In genomic region chr10:58254635-58255175, GRCm38 (mm10) we compare ENCODE assay signal across 8 mouse cellular contexts. TPM values are rescaled to one million over a fixed set of nuclear protein-coding genes. Genes with fewer than 3 reads are reported as not detected.
DNase-seq lines count a peak whose midpoint lies in the region; ATAC-seq and TF ChIP-seq lines count a peak whose summit lies in the region.

No protein-coding gene starts in this region.

- TF ChIP-seq CTCF in kidney, adult 2 months (conservative IDR thresholded peaks at IDR 0.05; ENCODE audit: insufficient read depth, insufficient read length, low read depth, low read length), result no peak

- peak; percentile 53 for ATAC-seq in forebrain, embryonic 15.5 days (replicated peaks)
- no peak for ATAC-seq in liver, embryonic 15.5 days (ENCODE audit: insufficient read depth)

- no peaks in the 10 kb centered on the region for H3K9me3 ChIP-seq in forebrain, embryonic 15.5 days
- no peaks in the 10 kb centered on the region for H3K9me3 ChIP-seq in liver, embryonic 15.5 days (replicated peaks)

- H3K4me1 ChIP-seq in kidney, adult 2 months (ENCODE audit: control insufficient read depth, insufficient read depth, low read length), result peaks cover 3% of the 10 kb centered on the region; the same call in 1 of the 2 replicates
- peaks cover 14% of the 10 kb centered on the region for H3K4me1 ChIP-seq in forebrain, embryonic 15.5 days
- H3K4me1 ChIP-seq in liver, embryonic 15.5 days (replicated peaks), result peaks cover 23% of the 10 kb centered on the region

- peak overlapping the region; percentile 75 for H3K9ac ChIP-seq in forebrain, embryonic 15.5 days (replicated peaks)
- peak overlapping the region; percentile 85 for H3K9ac ChIP-seq in liver, embryonic 15.5 days

- no peaks in the 10 kb centered on the region for H3K27me3 ChIP-seq in kidney, adult 2 months (replicated peaks; ENCODE audit: control insufficient read depth, insufficient read depth, low read length)
- no peaks in the 10 kb centered on the region for H3K27me3 ChIP-seq in forebrain, embryonic 15.5 days
- no peaks in the 10 kb centered on the region for H3K27me3 ChIP-seq in liver, embryonic 15.5 days

- no peaks in the 10 kb centered on the region; the same call in 1 of the 2 replicates for H3K36me3 ChIP-seq in kidney, adult 2 months (ENCODE audit: control insufficient read depth, insufficient read depth, low read length)
- peaks cover 11% of the 10 kb centered on the region for H3K36me3 ChIP-seq in forebrain, embryonic 15.5 days
- H3K36me3 ChIP-seq in liver, embryonic 15.5 days (replicated peaks), result peaks cover 11% of the 10 kb centered on the region; the same call in 1 of the 2 replicates

- TF ChIP-seq POLR2A in kidney, adult 2 months (IDR thresholded peaks at IDR 0.05; ENCODE audit: low read depth, low read length), result no peak

- no peak overlapping the region for H3K27ac ChIP-seq in kidney, adult 2 months (ENCODE audit: insufficient read depth, low read depth, low read length)
- no peak overlapping the region for H3K27ac ChIP-seq in forebrain, embryonic 15.5 days (replicated peaks)
- no peak overlapping the region for H3K27ac ChIP-seq in liver, embryonic 15.5 days (replicated peaks)

- peak; percentile 13 for DNase-seq in kidney, adult 2 months
- DNase-seq in kidney, postnatal 10 days, result no peak
- peak; percentile 24 for DNase-seq in R1 (ENCODE audit: low read depth, low spot score)
- no peak for DNase-seq in layer of hippocampus, adult 11-12 months (ENCODE audit: low spot score)
- DNase-seq in ovary, postnatal 14 days (ENCODE audit: low spot score), result no peak
- DNase-seq in urinary bladder, postnatal 25 days (ENCODE audit: low spot score), result no peak

- H3K4me3 ChIP-seq in kidney, adult 2 months (ENCODE audit: insufficient read depth, low read depth, low read length), result peak overlapping the region; percentile 86
- peak overlapping the region; percentile 81 for H3K4me3 ChIP-seq in forebrain, embryonic 15.5 days
- peak overlapping the region; percentile 79 for H3K4me3 ChIP-seq in liver, embryonic 15.5 days (replicated peaks)

- peak overlapping the region; percentile 46 for H3K4me2 ChIP-seq in forebrain, embryonic 15.5 days (replicated peaks)
- H3K4me2 ChIP-seq in liver, embryonic 15.5 days, result peak overlapping the region; percentile 84

- 22% methylated on average over 6 of the region's 6 CpGs for WGBS in kidney, adult 2 months
- 28% methylated on average over 6 of the region's 6 CpGs for WGBS in forebrain, embryonic 15.5 days
- WGBS in liver, embryonic 15.5 days (ENCODE audit: insufficient replicate concordance), result 22% methylated on average over 6 of the region's 6 CpGs

RNA-seq across cellular contexts. Expression of gene Gcc2, which starts 0.6 kb away (rescaled TPM):
- 11.3 and 13.0 TPM in 2 replicates for polyA plus RNA-seq in kidney, adult 2 months (2012; rRNA removed)
- polyA plus RNA-seq in forebrain, embryonic 15.5 days (2015; fragmentation: Nextera tagmentation; extraction: Ambion mirVana), result 84.1 and 86.0 TPM in 2 replicates
- 15.3 and 18.8 TPM in 2 replicates for polyA plus RNA-seq in liver, embryonic 15.5 days (2015; fragmentation: Nextera tagmentation; extraction: Ambion mirVana)

RNA-seq across cellular contexts. Expression of gene Gm4981, which starts 18.2 kb away (rescaled TPM):
- not detected in 2 replicates for polyA plus RNA-seq in kidney, adult 2 months (2012; rRNA removed)
- not detected in 2 replicates for polyA plus RNA-seq in forebrain, embryonic 15.5 days (2015; fragmentation: Nextera tagmentation; extraction: Ambion mirVana)
- not detected in 2 replicates for polyA plus RNA-seq in liver, embryonic 15.5 days (2015; fragmentation: Nextera tagmentation; extraction: Ambion mirVana)

RNA-seq across cellular contexts. Expression of gene Duxf3, which starts 22.2 kb away (rescaled TPM):
- polyA plus RNA-seq in kidney, adult 2 months (2012; rRNA removed), result not detected in 2 replicates
- polyA plus RNA-seq in forebrain, embryonic 15.5 days (2015; fragmentation: Nextera tagmentation; extraction: Ambion mirVana), result not detected in 2 replicates
- not detected in 2 replicates for polyA plus RNA-seq in liver, embryonic 15.5 days (2015; fragmentation: Nextera tagmentation; extraction: Ambion mirVana)

RNA-seq across cellular contexts. Expression of gene AW822073, which starts 30.0 kb away (rescaled TPM):
- not detected in 2 replicates for polyA plus RNA-seq in kidney, adult 2 months (2012; rRNA removed)
- polyA plus RNA-seq in forebrain, embryonic 15.5 days (2015; fragmentation: Nextera tagmentation; extraction: Ambion mirVana), result not detected in 2 replicates
- polyA plus RNA-seq in liver, embryonic 15.5 days (2015; fragmentation: Nextera tagmentation; extraction: Ambion mirVana), result not detected in 2 replicates

Comparison
In these comparisons a context has a peak if more than half of its experiments do, and no peak if none do; other contexts are left out.
1. DNase-seq: peak in kidney, adult 2 months (single experiment) and R1 (single experiment); none in kidney, postnatal 10 days (single experiment), layer of hippocampus, adult 11-12 months (single experiment), ovary, postnatal 14 days (single experiment) and urinary bladder, postnatal 25 days (single experiment).
2. Peak in every context shown above with its lines, with median percentiles within 50 percentile points of each other: H3K4me3 ChIP-seq.